Mouse (Mus musculus) cerebellum, adult 9-11 months (tissue): ENCODE measurements around the gene Ndufb6.
A peak's percentile ranks its signal among the peaks of the same experiment; 100 is the strongest.

Experiments used
- DNase-seq: peaks from one replicate; pipeline ENCODE4 v3.0.0; 2022

Gene Ndufb6

DNA sequence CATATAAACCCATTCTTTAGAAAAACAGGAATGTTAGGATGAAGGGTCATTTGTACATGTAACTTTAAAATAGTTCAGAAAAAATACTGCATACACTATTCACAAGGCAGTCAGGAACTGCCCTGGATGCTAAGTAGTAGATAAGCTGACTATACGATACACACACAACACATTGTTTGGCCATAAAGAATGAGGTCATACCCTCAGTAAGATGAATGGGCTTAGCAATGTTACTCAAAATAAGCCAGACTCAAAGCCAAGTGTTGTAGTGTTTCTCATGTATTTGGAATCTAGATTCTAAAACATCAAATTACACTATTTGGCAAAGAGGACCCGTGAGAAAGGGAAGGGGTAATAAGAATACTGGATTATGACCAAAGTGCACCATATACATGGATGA is 25.5 kb downstream of the Ndufb6 start:
- no peak for DNase-seq

DNA sequence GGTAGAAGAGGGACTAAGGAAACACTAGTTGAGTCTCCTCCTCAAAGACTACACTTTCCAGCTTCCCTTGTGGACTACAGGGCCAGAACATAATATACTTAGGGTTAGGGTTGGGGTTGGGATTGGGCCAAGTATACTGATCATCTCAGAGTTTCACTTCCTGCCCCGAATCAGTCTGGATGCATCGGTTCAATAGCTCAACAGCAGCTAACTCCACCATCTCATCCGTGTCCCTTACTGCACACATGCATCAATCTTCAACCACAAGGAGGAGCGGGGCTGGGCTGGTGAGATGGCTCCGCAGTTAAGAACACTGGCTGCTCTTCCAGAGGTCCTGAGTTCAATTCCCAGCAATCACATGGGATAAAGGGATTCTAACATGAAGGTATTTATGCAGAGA is 28.2 kb downstream of the Ndufb6 start:
- DNase-seq = no peak

DNA sequence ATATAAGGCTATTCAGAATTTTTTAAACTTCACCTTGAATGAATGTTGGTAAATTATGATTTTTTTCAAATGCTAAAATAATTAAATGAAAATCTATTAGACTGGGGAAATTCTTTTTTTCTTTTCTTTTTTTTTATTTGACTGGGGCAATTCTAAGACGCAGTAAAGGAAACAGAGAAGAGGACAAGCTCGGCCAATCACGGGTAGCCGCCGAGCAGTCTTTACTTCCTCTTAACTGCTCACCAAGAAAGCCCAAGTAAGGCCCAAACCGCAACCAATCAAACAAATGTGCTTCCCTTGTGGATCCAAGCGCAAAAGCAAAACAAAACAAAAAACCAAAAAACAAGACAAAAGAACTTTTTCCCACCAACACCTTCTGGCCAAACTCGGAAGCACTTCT is 35.2 kb downstream of the Ndufb6 start:
- DNase-seq = no peak

DNA sequence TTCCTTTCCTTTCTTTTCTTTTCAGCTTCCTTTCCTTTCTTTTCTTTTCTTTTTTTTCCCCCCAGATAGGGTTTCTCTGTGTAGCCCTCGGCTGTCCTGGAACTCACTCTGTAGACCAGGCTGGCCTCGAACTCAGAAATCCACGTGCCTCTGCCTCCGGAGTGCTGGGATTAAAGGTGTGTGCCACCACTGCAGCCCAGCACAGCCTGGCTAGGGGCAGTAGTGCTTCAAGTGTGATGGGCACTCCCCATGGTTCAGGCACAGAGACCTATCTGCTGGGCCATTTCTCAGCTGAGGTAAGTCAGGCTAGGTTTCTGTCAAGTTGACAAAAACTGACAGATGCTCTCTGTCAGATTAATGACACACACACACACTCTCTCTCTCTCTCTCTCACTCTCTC is 36.2 kb downstream of the Ndufb6 start:
- DNase-seq = no peak

DNA sequence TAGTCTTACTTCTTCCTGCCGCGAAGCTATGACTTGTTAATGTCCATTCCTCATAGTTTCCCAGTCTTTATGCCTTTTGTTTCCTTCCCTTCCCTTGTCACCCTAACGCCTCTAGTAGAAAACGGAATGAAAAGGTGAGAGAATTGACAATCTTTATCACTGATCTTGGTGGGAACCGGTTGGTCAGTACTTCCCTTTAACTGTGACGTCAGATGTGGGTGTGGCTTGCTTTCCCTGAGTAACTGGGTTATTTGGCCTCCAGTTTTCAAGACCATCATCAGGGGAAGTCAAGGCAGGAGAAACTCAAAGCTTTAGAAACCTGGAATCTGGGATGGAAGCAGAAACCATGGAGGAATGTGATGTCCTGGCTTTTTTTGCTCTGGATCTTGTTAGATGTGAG is 37.3 kb downstream of the Ndufb6 start:
- no peak for DNase-seq

DNA sequence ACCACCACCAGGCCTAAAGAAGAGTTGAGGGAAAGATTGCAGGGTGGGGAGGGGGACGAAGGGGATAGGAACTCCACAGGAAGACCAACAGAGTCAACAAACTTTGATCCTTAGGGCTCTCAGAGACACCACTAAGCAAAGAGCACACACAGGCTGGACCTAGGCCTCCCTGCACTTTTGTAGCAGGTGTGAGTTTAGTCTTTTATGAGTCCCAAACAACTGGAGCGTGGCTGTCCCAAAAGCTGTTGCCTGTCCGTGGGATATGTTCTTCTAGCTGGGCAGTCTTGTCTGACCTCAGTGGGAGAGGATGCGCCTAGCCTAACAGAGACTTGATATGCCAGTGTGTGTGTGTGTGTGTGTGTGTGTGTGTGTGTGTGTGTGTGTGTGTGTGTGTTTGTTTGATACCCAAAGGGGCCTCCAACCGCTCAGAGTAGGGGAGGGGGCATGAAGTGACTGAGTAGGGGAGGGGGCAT is 38.9 kb downstream of the Ndufb6 start:
- no peak for DNase-seq

DNA sequence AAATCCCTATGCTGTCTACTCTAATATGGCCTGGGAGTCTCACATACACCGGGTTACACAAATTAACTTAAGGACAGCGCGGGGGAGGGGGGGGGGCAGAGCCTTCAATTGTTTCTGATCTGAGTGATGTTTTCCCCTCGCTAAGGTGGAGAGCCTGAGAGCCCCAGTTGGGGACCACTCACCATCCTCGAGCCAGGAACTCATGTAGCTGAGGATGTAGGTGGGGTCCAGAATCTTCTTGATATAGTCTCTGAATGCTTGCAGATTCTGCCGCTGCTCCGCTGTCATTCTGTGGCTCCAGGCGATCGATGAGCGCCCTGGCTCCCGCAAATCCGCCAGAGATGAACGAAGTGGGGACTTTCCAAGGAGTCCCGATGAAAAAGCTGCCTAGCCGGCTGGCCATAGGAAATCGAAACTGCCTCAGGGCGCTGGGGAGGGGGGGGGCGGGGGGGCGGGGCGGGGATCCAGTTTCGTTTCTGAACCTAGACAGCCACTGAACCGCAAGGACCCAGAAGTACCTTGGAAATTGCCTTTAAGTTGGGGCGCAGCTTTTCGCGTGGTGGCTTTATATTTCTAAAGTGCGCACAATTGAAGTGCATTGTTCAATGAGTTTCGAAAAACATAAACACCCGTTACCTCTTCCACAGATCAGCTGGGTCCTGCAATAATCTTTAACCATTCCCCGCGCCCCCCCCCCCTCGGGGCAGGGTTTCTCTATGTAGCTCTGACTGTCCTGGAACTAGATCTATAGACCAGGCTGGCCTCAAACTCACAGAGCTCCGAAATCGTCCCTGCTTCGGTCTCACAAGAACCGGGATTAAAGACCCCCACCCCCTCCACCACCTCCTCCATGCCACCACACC is 39.6 kb downstream of the Ndufb6 start, which contains the start of gene Ddx58:
TSS of gene Ddx58 (minus strand) at position 420 of the 863 bp plus-strand sequence.
- peak; percentile 10 for DNase-seq

DNA sequence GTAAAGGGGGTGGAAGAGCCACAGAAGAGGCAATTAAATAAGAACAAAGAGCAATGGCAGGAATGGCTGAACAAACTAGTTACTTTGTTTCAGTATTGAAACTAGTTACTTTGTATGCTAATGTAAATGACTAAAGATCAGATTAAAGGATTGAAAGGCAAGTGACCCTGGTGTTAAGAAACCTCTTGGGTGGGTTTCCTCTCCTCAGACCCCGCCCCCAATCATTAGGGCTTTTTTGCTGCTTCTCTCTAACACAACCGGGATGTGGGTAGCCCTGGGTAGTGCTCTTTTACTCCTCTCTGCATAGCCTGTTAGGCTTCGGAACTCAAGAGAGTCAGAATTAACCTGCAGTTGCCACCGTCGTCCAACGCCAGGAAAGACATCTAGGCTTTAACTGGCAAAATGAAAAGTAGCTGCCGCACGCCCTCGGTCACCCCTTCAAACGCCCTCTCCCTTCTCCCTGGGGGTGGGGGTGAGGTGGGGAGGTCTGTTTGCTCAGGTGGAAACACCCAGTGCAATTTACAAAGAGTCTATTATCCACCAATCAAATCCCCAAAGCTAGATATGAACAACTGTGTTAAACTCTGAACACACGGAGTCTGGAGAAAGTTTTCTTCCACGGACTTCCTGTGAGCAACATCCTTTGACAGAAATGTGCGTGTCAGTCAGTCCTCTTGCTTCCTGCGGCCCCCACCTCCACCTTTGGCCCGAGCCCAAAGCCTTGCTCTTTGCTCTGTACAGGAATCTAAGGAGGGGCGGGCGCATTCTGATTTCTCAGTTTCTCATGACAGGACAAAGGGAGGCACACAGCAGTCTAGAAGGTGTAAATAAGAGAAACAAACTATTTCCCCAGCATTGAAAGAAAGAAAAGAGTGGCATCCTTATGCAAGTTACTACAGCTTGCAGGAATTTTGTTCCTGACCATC is 40.5 kb downstream of the Ndufb6 start:
- peak; percentile 21 for DNase-seq

DNA sequence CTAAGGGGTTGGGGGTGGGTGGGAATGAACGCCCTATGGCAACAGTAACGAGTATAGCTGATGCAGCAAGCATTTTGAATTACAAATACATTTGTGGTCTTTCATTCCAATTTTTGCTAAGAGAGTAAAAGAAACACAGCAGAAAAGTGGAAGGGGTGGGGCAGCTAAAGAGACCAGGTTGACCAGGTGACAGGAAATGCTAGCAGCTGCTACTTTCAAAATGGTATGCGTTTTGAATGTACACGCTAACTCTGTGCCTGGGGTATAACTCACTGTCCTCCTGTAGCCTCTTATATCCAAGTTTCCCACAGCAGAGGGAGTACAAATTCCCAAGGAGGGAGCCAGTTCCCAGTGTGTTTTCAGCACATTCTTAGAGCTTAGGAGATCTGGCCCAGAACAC is 42.4 kb downstream of the Ndufb6 start:
- DNase-seq = no peak

DNA sequence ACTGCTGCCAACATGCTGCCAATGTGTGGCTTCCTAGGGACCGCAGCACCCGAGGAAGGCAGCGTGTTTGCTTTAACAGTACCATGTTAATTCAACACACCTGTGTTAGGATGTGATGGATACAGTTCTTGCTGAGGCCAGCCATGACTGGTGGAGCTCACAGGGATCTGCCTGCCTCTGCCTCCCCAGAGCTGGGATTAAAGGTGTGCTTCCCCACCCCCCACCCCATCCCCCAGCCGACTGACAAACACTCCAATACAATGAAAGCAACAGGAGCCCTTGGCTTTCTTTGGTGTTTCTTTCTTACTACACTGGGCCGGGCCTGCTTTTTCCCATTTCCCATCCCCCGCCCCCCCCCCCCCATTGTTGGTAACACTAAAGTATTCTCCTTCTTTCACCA is 45.0 kb downstream of the Ndufb6 start:
- DNase-seq = no peak

DNA sequence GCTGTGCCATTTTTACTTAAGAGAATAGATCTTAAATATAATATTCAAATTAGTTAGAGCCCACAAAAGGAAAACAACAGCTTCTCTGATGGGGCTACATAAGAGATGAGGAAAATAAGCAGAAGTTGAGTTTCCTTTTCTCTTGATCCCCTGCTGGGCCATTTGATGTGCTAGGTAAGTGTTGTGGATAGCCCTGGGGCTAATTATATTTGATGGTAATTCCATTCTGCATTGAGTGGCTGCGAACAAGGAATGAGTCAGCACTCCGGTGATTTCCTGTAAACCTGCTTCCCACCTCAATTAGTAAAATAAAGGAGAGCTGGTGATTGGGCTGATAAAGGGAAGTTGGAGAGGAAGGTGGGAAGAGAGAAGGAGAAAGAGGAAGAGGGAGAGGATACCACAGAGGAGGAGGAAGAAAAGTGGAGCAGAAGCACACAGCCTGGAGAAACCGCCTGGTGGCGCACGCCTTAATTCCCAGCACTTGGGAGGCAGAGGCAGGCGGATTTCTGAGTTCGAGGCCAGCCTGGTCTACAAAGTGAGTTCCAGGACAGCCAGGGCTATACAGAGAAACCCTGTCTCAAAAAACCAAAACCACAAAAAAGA is 46.1 kb downstream of the Ndufb6 start:
- DNase-seq = no peak

DNA sequence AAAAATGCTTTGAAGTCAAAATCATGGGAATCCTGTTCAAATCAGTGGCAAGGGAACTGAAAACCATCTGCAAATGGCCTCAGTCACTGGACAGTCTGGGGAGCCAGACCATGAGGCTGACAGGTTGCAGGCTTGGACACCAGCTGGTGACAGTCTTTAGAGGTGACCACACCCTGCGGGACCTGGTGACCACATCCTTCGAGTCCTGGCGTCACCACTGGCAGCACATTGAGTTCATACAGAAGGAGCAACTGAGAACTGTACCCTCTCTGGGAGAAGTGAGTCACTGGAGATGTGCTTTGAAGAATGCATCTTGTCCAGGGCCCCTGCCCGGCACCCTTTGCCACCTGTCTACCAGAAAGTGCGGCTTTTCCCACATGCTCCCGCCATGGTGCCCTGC is 49.5 kb downstream of the Ndufb6 start:
- no peak for DNase-seq

DNA sequence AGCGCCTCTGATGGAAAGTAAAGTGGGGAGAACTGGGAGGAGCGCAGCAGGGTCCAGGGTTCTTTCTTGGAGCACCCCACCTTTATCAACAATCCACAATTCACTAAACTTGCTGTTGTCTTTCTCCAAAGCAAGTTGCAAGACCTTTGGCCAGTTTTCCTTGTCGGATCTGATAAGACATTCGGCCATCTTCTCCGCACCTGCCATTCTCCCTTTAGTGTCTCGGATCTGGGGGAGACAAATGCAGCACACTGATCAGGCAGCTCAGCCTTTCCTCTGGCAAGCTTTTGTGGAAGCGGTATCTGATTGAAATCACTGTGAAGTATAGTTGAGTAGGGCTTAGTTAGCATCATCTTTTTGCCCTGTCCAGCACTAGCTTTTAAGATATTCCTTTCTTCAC is 51.3 kb downstream of the Ndufb6 start:
- DNase-seq = no peak

DNA sequence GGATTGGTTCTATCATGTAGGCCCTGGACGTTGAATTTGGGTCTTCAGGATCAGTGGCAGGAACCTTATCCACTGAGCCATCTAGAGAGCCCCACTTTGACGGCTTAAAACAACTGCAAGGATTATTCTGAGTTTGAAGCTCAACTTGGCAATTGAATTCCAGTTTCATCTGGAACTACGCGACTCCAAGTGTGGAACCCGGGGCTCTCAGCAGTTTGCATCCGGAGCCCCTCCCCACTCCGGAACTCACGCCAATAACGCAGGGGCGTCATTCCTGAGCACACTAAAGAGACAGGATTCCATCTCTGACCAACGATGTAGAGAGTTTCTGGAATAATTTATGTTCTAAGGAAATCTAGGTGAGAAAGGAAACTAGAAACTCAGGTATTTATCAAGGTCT is 52.1 kb downstream of the Ndufb6 start:
- no peak for DNase-seq

DNA sequence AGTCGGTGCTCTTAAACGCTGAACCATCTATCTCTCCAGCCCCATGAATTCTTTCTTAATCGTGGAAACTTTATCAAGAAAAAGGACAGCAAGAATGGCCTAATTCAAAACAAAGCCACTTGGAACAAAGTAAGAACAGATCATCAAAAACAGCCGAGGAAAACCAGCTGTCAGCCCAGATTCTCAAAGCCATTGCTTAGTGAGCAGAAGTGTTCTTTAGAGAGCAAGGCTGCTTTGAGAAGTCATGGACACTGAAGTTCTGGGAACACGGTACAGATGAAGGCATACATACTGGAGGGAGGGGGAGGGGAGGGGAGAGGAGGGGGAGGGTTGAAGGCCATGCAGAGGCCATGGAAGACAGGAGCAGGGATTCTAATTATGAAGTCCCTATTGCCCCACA is 53.1 kb downstream of the Ndufb6 start:
- no peak for DNase-seq

DNA sequence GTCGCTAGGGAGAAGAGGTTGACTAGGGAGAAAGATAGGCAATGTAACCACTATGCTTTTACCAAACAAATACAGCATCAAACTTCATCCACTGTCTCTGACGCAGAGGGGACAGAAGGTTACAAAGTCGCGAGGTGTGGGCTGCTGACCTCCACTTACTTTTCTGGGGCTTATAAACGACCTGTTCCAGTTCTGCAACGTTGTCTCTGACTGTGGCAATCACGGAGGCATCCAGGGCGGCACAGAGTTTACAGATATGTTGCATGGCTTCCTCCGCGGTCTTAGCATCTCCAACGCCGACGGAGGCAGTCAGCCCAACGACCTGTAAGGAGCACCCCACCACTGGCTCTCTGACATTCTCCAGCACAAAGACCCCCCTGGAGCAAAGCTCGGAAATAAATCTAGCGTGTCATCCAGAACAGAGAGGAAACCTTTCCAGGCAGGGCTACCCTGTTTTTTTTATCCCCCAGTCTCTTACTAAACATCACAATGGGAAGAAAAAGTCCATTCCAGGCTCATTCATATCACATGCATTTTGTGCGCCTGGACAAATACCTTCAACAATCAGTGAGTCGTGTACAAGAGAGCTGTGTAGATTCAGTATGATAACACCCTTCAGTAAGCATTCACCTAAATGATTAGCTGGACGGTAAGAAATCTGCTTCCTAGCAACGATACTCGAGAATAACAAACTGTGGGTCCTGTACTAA is 57.2 kb downstream of the Ndufb6 start:
- DNase-seq = no peak

DNA sequence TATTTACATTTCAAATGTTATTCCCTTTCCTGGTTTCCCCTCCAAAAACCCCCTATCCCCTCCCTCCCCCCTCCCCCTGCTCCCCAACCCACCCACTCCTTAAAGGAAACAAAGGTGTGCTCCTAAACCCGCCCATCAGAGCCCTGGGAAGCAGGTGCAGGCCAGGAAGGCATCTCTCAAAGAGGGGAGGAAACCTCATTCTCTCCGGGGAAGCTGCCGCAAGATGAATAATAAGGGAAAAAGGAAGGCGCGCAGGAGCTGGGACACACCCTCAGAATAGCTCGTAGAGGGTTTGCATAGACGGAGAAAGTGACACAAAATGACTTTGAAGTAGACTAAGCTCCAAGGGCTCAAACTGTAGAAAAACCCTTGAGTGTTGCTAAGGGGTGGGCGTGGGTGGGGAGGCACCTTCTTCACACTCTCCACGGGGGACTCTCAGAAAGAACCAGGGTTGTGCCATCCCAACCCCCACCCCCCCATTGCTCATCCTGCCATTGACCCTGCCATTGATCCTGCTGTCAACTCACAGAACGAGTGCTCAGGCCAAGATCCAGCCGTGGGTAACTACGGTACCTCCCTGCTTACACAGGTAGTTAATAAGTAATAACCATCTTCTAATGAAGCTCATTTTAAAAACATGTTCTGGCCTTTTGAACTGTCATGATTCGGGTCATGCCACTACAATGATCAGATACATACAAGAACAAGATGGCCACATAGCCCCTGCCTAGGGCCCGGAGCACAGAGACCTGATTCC is 58.0 kb downstream of the Ndufb6 start:
- no peak for DNase-seq
